Mouse (Mus musculus) midbrain, embryonic 15.5 days (tissue): ENCODE measurements around the gene Thap4. TPM values are rescaled to one million over a fixed set of nuclear protein-coding genes. Genes with fewer than 3 reads are reported as not detected.
A peak's percentile ranks its signal among the peaks of the same experiment; 100 is the strongest.
"Not testable (repeated sequence)": the region's sequence is repeated elsewhere in the genome, so short reads cannot be mapped to it uniquely, and the experiment has no call there.

Experiments
- ATAC-seq: fragments of 200-750 bp; cut with Nextera tagmentation; replicated peaks from 2 replicates; pipeline ENCODE4 v1.8.0; 2017; ENCODE audit warnings: moderate TSS enrichment
- H3K27ac ChIP-seq: fragments of 300-500 bp; sonication (generic); 2 replicates; pipeline ENCODE4 v1.5.1; 2015; ENCODE audit warnings: mild to moderate bottlenecking, inconsistent platforms
- H3K27me3 ChIP-seq: fragments of 300-500 bp; sonication (generic); replicated peaks from 2 replicates; pipeline ENCODE4 v1.6.1; 2015; ENCODE audit warnings: inconsistent platforms
- H3K36me3 ChIP-seq: fragments of 300-500 bp; sonication (generic); replicated peaks from 2 replicates; pipeline ENCODE4 v1.6.1; 2015; ENCODE audit warnings: inconsistent platforms
- H3K4me1 ChIP-seq: fragments of 300-500 bp; sonication (generic); 2 replicates; pipeline ENCODE4 v1.6.1; 2015; ENCODE audit warnings: inconsistent platforms
- H3K4me2 ChIP-seq: fragments of 300-500 bp; sonication (generic); 2 replicates; pipeline ENCODE4 v1.6.1; 2015; ENCODE audit warnings: inconsistent platforms, mild to moderate bottlenecking, moderate library complexity
- H3K4me3 ChIP-seq: fragments of 300-500 bp; sonication (generic); 2 replicates; pipeline ENCODE4 v1.5.1; 2015; ENCODE audit warnings: mild to moderate bottlenecking, inconsistent platforms
- H3K9ac ChIP-seq: fragments of 300-500 bp; sonication (generic); 2 replicates; pipeline ENCODE4 v1.6.1; 2015; ENCODE audit warnings: mild to moderate bottlenecking, inconsistent platforms
- H3K9me3 ChIP-seq: fragments of 300-500 bp; sonication (generic); 2 replicates; pipeline ENCODE4 v1.6.1; 2016; ENCODE audit warnings: inconsistent platforms
- WGBS: fragments of 180-500 bp; shearing (Covaris S2); methylation state at CpG from one replicate; pipeline ENCODE4 v1.1.7; 2015; ENCODE audit warnings: mixed read lengths; 5-methylcytosine and 5-hydroxymethylcytosine counted together
- polyA plus RNA-seq: library from polyadenylated mRNA; unstranded; fragments of >200 nt; fragmentation: Nextera tagmentation; extraction: Ambion mirVana; gene quantifications from 2 replicates; pipeline ENCODE4 v1.2.1, GENCODE M21; 2015

Thap4 gene
- polyA plus RNA-seq, 1 experiment from 2014 or later, result 54.7 TPM

- H3K27me3 ChIP-seq, result 0 out of 2 replicates have a peak, but pooled peaks cover 3% of the 10 kb centered on the region
- H3K9ac ChIP-seq, result peak overlapping the region; percentile 52
- 2% methylated on average over 51 of the region's 51 CpGs for WGBS
- no peaks in the 10 kb centered on the region for H3K9me3 ChIP-seq
- ATAC-seq, result peak; percentile 94
- peak overlapping the region; percentile 77 for H3K27ac ChIP-seq
- peak overlapping the region; percentile 64 for H3K4me2 ChIP-seq
- peak overlapping the region; percentile 67 for H3K4me3 ChIP-seq
- H3K4me1 ChIP-seq, result peaks cover 21% of the 10 kb centered on the region
- H3K36me3 ChIP-seq, result no peaks in the 10 kb centered on the region
Observed at GRCm38 (mm10) chr1:93686245-93686960, 68.3 kb downstream of the Thap4 start.

GRCm38 (mm10) chr1:93685401-93686244 lies 69.0 kb downstream of the Thap4 start, which contains the start of gene Bok:
TSS of gene Bok (plus strand) at chr1:93685660.
- peak within 1 kb of the TSS; percentile 67 for H3K4me3 ChIP-seq
- H3K27me3 ChIP-seq, result 0 out of 2 replicates have a peak, but pooled peaks cover 3% of the 10 kb centered on the region
- peak within 1 kb of the TSS; percentile 64 for H3K4me2 ChIP-seq
- WGBS, result under 1% methylated on average over 76 of the region's 78 CpGs
- ATAC-seq, result peak; percentile 46
- H3K27ac ChIP-seq, result peak within 1 kb of the TSS; percentile 77
- H3K4me1 ChIP-seq, result peaks cover 21% of the 10 kb centered on the region
- H3K9me3 ChIP-seq, result no peaks in the 10 kb centered on the region
- H3K9ac ChIP-seq, result peak within 1 kb of the TSS; percentile 52
- H3K36me3 ChIP-seq, result no peaks in the 10 kb centered on the region

GRCm38 (mm10) chr1:93679889-93680568 lies 74.6 kb downstream of the Thap4 start:
- 79% methylated on average over 7 of the region's 7 CpGs for WGBS
- Histone ChIP-seq H3K4me2 (no peak overlapping the region), H3K4me1 (no peaks in the 10 kb centered on the region; the same call in 1 of the 2 replicates), H3K27ac (no peak overlapping the region), H3K9me3 (no peaks in the 10 kb centered on the region), H3K36me3 (no peaks in the 10 kb centered on the region), H3K4me3 (no peak overlapping the region), H3K9ac (no peak overlapping the region), H3K27me3 (0 out of 2 replicates have a peak, but pooled peaks cover 3% of the 10 kb centered on the region)
- ATAC-seq, result no peak

- no peaks in the 10 kb centered on the region for H3K36me3 ChIP-seq
- no peaks in the 10 kb centered on the region for H3K4me1 ChIP-seq
- H3K4me2 ChIP-seq, result no peak overlapping the region
- no peaks in the 10 kb centered on the region for H3K9me3 ChIP-seq
- no peak overlapping the region for H3K9ac ChIP-seq
- no peak for ATAC-seq
- no peaks in the 10 kb centered on the region for H3K27me3 ChIP-seq
- H3K4me3 ChIP-seq, result no peak overlapping the region
- no peak overlapping the region for H3K27ac ChIP-seq
- WGBS, result 81% methylated on average over 2 of the region's 2 CpGs
Observed at GRCm38 (mm10) chr1:93678386-93678785, 76.3 kb downstream of the Thap4 start.

- ATAC-seq, result no peak
- Histone ChIP-seq H3K4me2 (no peak overlapping the region), H3K9me3 (no peaks in the 10 kb centered on the region), H3K27me3 (no peaks in the 10 kb centered on the region), H3K4me1 (0 out of 2 replicates have a peak, but pooled peaks cover 5% of the 10 kb centered on the region), H3K36me3 (no peaks in the 10 kb centered on the region), H3K4me3 (no peak overlapping the region), H3K9ac (no peak overlapping the region), H3K27ac (no peak overlapping the region)
- 89% methylated on average over 5 of the region's 5 CpGs for WGBS
Observed at GRCm38 (mm10) chr1:93672682-93673081, 82.0 kb downstream of the Thap4 start.

- Histone ChIP-seq H3K36me3 (no peaks in the 10 kb centered on the region), H3K9ac (no peak overlapping the region), H3K4me3 (no peak overlapping the region), H3K27ac (no peak overlapping the region), H3K9me3 (no peaks in the 10 kb centered on the region), H3K27me3 (no peaks in the 10 kb centered on the region), H3K4me2 (no peak overlapping the region), H3K4me1 (0 out of 2 replicates have a peak, but pooled peaks cover 5% of the 10 kb centered on the region)
- ATAC-seq, result no peak
Observed at GRCm38 (mm10) chr1:93669941-93670340, 84.7 kb downstream of the Thap4 start.

GRCm38 (mm10) chr1:93668791-93669548 lies 85.7 kb downstream of the Thap4 start:
- H3K36me3 ChIP-seq, result no peaks in the 10 kb centered on the region
- H3K9me3 ChIP-seq, result no peaks in the 10 kb centered on the region
- H3K9ac ChIP-seq, result peak overlapping the region; percentile 35
- peak overlapping the region; percentile 53 for H3K4me2 ChIP-seq
- H3K27ac ChIP-seq, result peak overlapping the region; percentile 66
- 0 out of 2 replicates have a peak, but pooled peaks cover 5% of the 10 kb centered on the region for H3K4me1 ChIP-seq
- peak; percentile 87 for ATAC-seq
- no peaks in the 10 kb centered on the region for H3K27me3 ChIP-seq
- 7% methylated on average over 17 of the region's 17 CpGs for whole genome bisulfite sequencing
- H3K4me3 ChIP-seq, result peak overlapping the region; percentile 35

GRCm38 (mm10) chr1:93667760-93668400 lies 86.8 kb downstream of the Thap4 start:
- no peak for ATAC-seq
- Histone ChIP-seq H3K27ac (peak overlapping the region; percentile 66), H3K27me3 (no peaks in the 10 kb centered on the region), H3K4me3 (no peak overlapping the region), H3K9me3 (no peaks in the 10 kb centered on the region), H3K4me1 (0 out of 2 replicates have a peak, but pooled peaks cover 5% of the 10 kb centered on the region), H3K36me3 (no peaks in the 10 kb centered on the region), H3K9ac (no peak overlapping the region), H3K4me2 (no peak overlapping the region)
- 30% methylated on average over 13 of the region's 13 CpGs for WGBS

GRCm38 (mm10) chr1:93658559-93658958 lies 96.1 kb downstream of the Thap4 start, which contains the start of gene Stk25:
TSS of gene Stk25 (minus strand) at chr1:93658659.
- H3K4me3 ChIP-seq, H3K27ac ChIP-seq, H3K4me1 ChIP-seq, ATAC-seq, H3K9ac ChIP-seq, H3K27me3 ChIP-seq, H3K4me2 ChIP-seq, H3K36me3 ChIP-seq, H3K9me3 ChIP-seq: not testable (repeated sequence)

GRCm38 (mm10) chr1:93657025-93657360 lies 97.7 kb downstream of the Thap4 start:
- ATAC-seq, result no peak
- no peaks in the 10 kb centered on the region for H3K4me1 ChIP-seq
- no peak overlapping the region for H3K4me2 ChIP-seq
- H3K27ac ChIP-seq, result no peak overlapping the region
- H3K27me3 ChIP-seq, result no peaks in the 10 kb centered on the region
- WGBS, result 77% methylated on average over 5 of the region's 5 CpGs
- H3K4me3 ChIP-seq, result no peak overlapping the region
- no peaks in the 10 kb centered on the region for H3K9me3 ChIP-seq
- H3K36me3 ChIP-seq, result no peaks in the 10 kb centered on the region
- H3K9ac ChIP-seq, result no peak overlapping the region

- ATAC-seq, result no peak
- no peaks in the 10 kb centered on the region for H3K9me3 ChIP-seq
- 77% methylated on average over 7 of the region's 7 CpGs for WGBS
- no peak overlapping the region for H3K4me2 ChIP-seq
- no peak overlapping the region for H3K27ac ChIP-seq
- H3K27me3 ChIP-seq, result no peaks in the 10 kb centered on the region
- H3K4me3 ChIP-seq, result no peak overlapping the region
- H3K9ac ChIP-seq, result no peak overlapping the region
- no peaks in the 10 kb centered on the region for H3K4me1 ChIP-seq
- no peaks in the 10 kb centered on the region for H3K36me3 ChIP-seq
Observed at GRCm38 (mm10) chr1:93656325-93657024, 98.2 kb downstream of the Thap4 start.
